Mouse (Mus musculus): ENCODE measurements at regions not wholly inside any gene's neighbourhood (a gene's known extent, or its start where the extent isn't known, plus 50 kb on each side); places are given as distances from the start of the nearest gene placed in this dataset.

- DNase-seq (ENCODE audit: low spot score), result no peak
These were observed 415.4 kb downstream of the Mtx2 start for GRCm38 (mm10) chr2:75240976-75241375.

GRCm38 (mm10) chr2:75244311-75245033 is 414.6 kb upstream of the Hnrnpa3 start:
- DNase-seq (ENCODE audit: low spot score), result no peak

- no peak for DNase-seq (ENCODE audit: low spot score)
These were observed 413.8 kb upstream of the Hnrnpa3 start for GRCm38 (mm10) chr2:75245256-75245655.

- DNase-seq (ENCODE audit: low spot score), result no peak
These were observed 413.4 kb upstream of the Hnrnpa3 start for GRCm38 (mm10) chr2:75245662-75246061.

- no peak for DNase-seq (ENCODE audit: low spot score)
These were observed 412.8 kb upstream of the Hnrnpa3 start for GRCm38 (mm10) chr2:75246082-75246743.

- no peak for DNase-seq (ENCODE audit: low spot score)
These were observed 410.8 kb upstream of the Hnrnpa3 start for GRCm38 (mm10) chr2:75248251-75248650.

- DNase-seq (ENCODE audit: low spot score), result no peak
These were observed 408.6 kb upstream of the Hnrnpa3 start for GRCm38 (mm10) chr2:75250507-75250906.

- DNase-seq (ENCODE audit: low spot score), result no peak
These were observed 406.2 kb upstream of the Hnrnpa3 start for GRCm38 (mm10) chr2:75252829-75253228.

GRCm38 (mm10) chr2:75265218-75265617 is 393.8 kb upstream of the Hnrnpa3 start:
- DNase-seq (ENCODE audit: low spot score), result no peak

- no peak for DNase-seq (ENCODE audit: low spot score)
These were observed 393.0 kb upstream of the Hnrnpa3 start for GRCm38 (mm10) chr2:75265739-75266699.

- DNase-seq (ENCODE audit: low spot score), result no peak
These were observed 391.1 kb upstream of the Hnrnpa3 start for GRCm38 (mm10) chr2:75267949-75268348.

GRCm38 (mm10) chr2:75269446-75269845 is 389.6 kb upstream of the Hnrnpa3 start:
- DNase-seq (ENCODE audit: low spot score), result no peak

GRCm38 (mm10) chr2:75270115-75270514 is 388.9 kb upstream of the Hnrnpa3 start:
- no peak for DNase-seq (ENCODE audit: low spot score)

GRCm38 (mm10) chr2:75287900-75288299 is 371.2 kb upstream of the Hnrnpa3 start:
- DNase-seq (ENCODE audit: low spot score), result no peak

- no peak for DNase-seq (ENCODE audit: low spot score)
These were observed 367.4 kb upstream of the Hnrnpa3 start for GRCm38 (mm10) chr2:75291674-75292073.

- no peak for DNase-seq (ENCODE audit: low spot score)
These were observed 352.2 kb upstream of the Hnrnpa3 start for GRCm38 (mm10) chr2:75306821-75307220.

- DNase-seq (ENCODE audit: low spot score), result no peak
These were observed 347.9 kb upstream of the Hnrnpa3 start for GRCm38 (mm10) chr2:75311191-75311590.

GRCm38 (mm10) chr2:75312246-75312645 is 346.8 kb upstream of the Hnrnpa3 start:
- DNase-seq (ENCODE audit: low spot score), result no peak

GRCm38 (mm10) chr2:75315341-75315740 is 343.7 kb upstream of the Hnrnpa3 start:
- no peak for DNase-seq (ENCODE audit: low spot score)

GRCm38 (mm10) chr2:75318190-75318589 is 340.9 kb upstream of the Hnrnpa3 start:
- DNase-seq (ENCODE audit: low spot score), result no peak

GRCm38 (mm10) chr2:75324146-75324749 is 334.8 kb upstream of the Hnrnpa3 start:
- no peak for DNase-seq (ENCODE audit: low spot score)

GRCm38 (mm10) chr2:75329598-75329997 is 329.5 kb upstream of the Hnrnpa3 start:
- DNase-seq (ENCODE audit: low spot score), result no peak
